Mouse (Mus musculus) limb, embryonic 10.5 days (tissue): ENCODE results near the gene Snx30. TPM values are rescaled to one million over a fixed set of nuclear protein-coding genes. Genes with fewer than 3 reads are reported as not detected.

Source experiments
- DNase-seq: peaks from one replicate; pipeline ENCODE4 v3.0.0-alpha.2; 2017; ENCODE audit warnings: low spot score
- H3K27ac ChIP-seq: fragments of 300-500 bp; sonication (generic); 2 replicates; pipeline ENCODE4 v1.5.1; 2016; ENCODE audit warnings: mild to moderate bottlenecking
- H3K27me3 ChIP-seq: fragments of 300-500 bp; sonication (generic); 2 replicates; pipeline ENCODE4 v1.6.1; 2016; ENCODE audit warnings: low read depth, mild to moderate bottlenecking; ENCODE audit not compliant: poor library complexity, severe bottlenecking
- H3K36me3 ChIP-seq: fragments of 300-500 bp; sonication (generic); 2 replicates; pipeline ENCODE4 v1.6.1; 2016; ENCODE audit warnings: mild to moderate bottlenecking, moderate library complexity
- H3K4me1 ChIP-seq: fragments of 300-500 bp; sonication (generic); 2 replicates; pipeline ENCODE4 v1.6.1; 2016
- H3K4me3 ChIP-seq: fragments of 300-500 bp; sonication (generic); 2 replicates; pipeline ENCODE4 v1.5.1; 2016; ENCODE audit warnings: mild to moderate bottlenecking, moderate library complexity
- H3K9me3 ChIP-seq: fragments of 300-500 bp; sonication (generic); replicated peaks from 2 replicates; pipeline ENCODE4 v1.6.1; 2016; ENCODE audit warnings: mild to moderate bottlenecking
- WGBS: fragments of 180-500 bp; shearing (Covaris S2); methylation state at CpG from one replicate; pipeline ENCODE4 v1.1.7; 2016; 5-methylcytosine and 5-hydroxymethylcytosine counted together
- polyA plus RNA-seq: library from polyadenylated mRNA; unstranded; fragments of >200 nt; fragmentation: Nextera tagmentation; extraction: Ambion mirVana; gene quantifications from 2 replicates; pipeline ENCODE4 v1.2.1, GENCODE M21; 2016

The Snx30 gene
- polyA plus RNA-seq, 1 experiment from 2014 or later: 5.3 TPM

DNA sequence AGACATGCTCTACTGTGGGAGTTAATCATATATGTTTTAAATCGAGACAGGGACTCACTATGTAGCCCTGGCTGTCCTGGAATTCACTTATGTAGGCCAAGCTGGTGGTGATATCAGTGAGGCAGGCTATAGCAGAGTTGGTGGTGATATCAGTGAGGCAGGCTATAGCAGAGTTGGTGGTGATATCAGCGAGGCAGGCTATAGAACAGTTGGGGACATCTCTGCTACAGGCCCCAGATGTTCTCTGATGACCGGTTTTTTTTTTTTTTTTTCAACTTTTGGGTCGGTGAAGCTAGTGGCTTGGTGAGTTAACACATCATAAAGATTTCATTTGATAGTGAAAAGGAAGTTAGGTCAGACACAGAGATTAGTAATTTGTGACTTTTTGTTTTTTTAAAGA is 2.8 kb upstream of the Snx30 start:
- no peaks in the 10 kb centered on the region for H3K9me3 ChIP-seq
- H3K27me3 ChIP-seq: 0 out of 2 replicates have a peak, but pooled peaks cover 4% of the 10 kb centered on the region
- no peaks in the 10 kb centered on the region for H3K36me3 ChIP-seq
- H3K27ac ChIP-seq: no peak overlapping the region
- no peak overlapping the region for H3K4me3 ChIP-seq
- WGBS: 67% methylated on average over 4 of the region's 4 CpGs
- H3K4me1 ChIP-seq: peaks cover 14% of the 10 kb centered on the region
- DNase-seq: no peak

GRCm38 (mm10) chr4:59803358-59803757 is 2.3 kb upstream of the Snx30 start:
- no peak overlapping the region for H3K27ac ChIP-seq
- no peak for DNase-seq
- H3K4me1 ChIP-seq: peaks cover 14% of the 10 kb centered on the region
- 89% methylated on average over 5 of the region's 5 CpGs for WGBS
- no peaks in the 10 kb centered on the region for H3K9me3 ChIP-seq
- H3K27me3 ChIP-seq: 0 out of 2 replicates have a peak, but pooled peaks cover 4% of the 10 kb centered on the region
- no peaks in the 10 kb centered on the region for H3K36me3 ChIP-seq
- no peak overlapping the region for H3K4me3 ChIP-seq

- Histone ChIP-seq H3K9me3 (no peaks in the 10 kb centered on the region), H3K36me3 (no peaks in the 10 kb centered on the region), H3K4me3 (peak overlapping the region; percentile 71), H3K4me1 (peaks cover 14% of the 10 kb centered on the region), H3K27me3 (0 out of 2 replicates have a peak, but pooled peaks cover 4% of the 10 kb centered on the region), H3K27ac (peak overlapping the region; percentile 89; the same call in 1 of the 2 replicates)
- DNase-seq: no peak
- 84% methylated on average over 1 of the region's 1 CpGs for WGBS
Measured at GRCm38 (mm10) chr4:59804754-59805153, 886 bp upstream of the Snx30 start.

DNA sequence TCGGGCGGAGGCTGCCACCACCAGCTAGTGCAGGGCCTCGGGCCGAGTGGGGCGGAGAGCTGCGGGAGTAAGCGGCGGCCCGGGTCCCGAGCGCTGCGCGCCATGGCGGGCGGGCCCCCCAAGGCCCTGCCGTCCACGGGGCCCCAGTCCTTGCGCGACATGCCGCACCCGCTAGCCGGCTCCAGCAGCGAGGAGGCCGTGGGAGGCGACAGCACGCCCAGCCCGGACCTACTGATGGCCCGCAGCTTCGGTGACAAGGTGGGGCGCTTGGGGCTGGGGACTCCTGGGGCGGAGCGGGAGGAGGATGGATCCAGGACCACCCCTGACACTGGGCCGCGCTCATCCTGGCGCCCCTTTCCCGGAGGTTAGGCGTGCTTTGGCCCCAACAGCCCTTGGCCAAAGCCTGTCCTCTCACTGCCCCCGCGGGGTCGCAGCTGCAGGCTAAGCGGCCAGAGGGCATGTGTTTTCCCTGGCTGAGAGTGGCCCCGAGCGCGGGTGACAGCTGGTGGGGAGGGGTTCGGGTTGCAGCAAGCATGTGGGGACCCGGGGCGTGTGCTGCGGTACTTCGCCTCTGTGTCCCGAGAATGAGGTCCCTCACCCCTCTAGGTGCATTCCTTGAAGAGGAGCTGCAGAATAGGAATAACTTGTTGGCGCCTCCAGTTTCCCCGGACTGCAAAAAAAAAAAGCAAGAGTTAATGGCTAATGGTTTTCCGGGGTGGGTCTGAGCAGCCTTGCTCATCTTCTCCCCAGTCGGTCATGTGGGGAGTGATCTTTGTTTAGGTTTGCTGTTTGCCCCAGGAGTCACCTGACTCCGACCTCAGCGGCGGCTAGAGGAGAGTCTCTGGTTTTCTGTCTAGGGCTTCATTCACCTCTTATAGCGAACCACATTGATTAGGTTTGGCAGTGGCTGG is 583 bp downstream of the Snx30 start:
- Histone ChIP-seq H3K4me3 (peak overlapping the region; percentile 71), H3K4me1 (peaks cover 14% of the 10 kb centered on the region), H3K9me3 (no peaks in the 10 kb centered on the region), H3K27me3 (0 out of 2 replicates have a peak, but pooled peaks cover 4% of the 10 kb centered on the region), H3K36me3 (no peaks in the 10 kb centered on the region), H3K27ac (peak overlapping the region; percentile 89)
- DNase-seq: peak; percentile 68
- under 1% methylated on average over 57 of the region's 58 CpGs for WGBS

- Histone ChIP-seq H3K27ac (peak overlapping the region; percentile 89; the same call in 1 of the 2 replicates), H3K4me3 (peak overlapping the region; percentile 71), H3K4me1 (peaks cover 14% of the 10 kb centered on the region), H3K36me3 (no peaks in the 10 kb centered on the region), H3K27me3 (0 out of 2 replicates have a peak, but pooled peaks cover 4% of the 10 kb centered on the region), H3K9me3 (no peaks in the 10 kb centered on the region)
- WGBS: 7% methylated on average over 9 of the region's 9 CpGs
- no peak for DNase-seq
Measured at GRCm38 (mm10) chr4:59806879-59807195, 1.2 kb downstream of the Snx30 start.

- H3K4me3 ChIP-seq: no peak overlapping the region
- WGBS: 63% methylated on average over 2 of the region's 2 CpGs
Measured at GRCm38 (mm10) chr4:59807521-59807920, 1.9 kb downstream of the Snx30 start.

GRCm38 (mm10) chr4:59808396-59808795 is 2.8 kb downstream of the Snx30 start:
- no peaks in the 10 kb centered on the region for H3K9me3 ChIP-seq
- WGBS: 77% methylated on average over 5 of the region's 5 CpGs
- DNase-seq: no peak
- H3K4me3 ChIP-seq: no peak overlapping the region
- no peaks in the 10 kb centered on the region for H3K36me3 ChIP-seq
- peaks cover 14% of the 10 kb centered on the region for H3K4me1 ChIP-seq
- H3K27ac ChIP-seq: no peak overlapping the region
- no peaks in the 10 kb centered on the region for H3K27me3 ChIP-seq

More at GRCm38 (mm10) chr4:59807521-59807920, 1.9 kb downstream of the Snx30 start:
- Histone ChIP-seq H3K27me3 (no peaks in the 10 kb centered on the region), H3K27ac (no peak overlapping the region), H3K9me3 (no peaks in the 10 kb centered on the region), H3K36me3 (no peaks in the 10 kb centered on the region), H3K4me1 (peaks cover 14% of the 10 kb centered on the region)
- DNase-seq: no peak

GRCm38 (mm10) chr4:59814094-59814493 is 8.5 kb downstream of the Snx30 start:
- Histone ChIP-seq H3K4me1 (peaks cover 8% of the 10 kb centered on the region), H3K9me3 (no peaks in the 10 kb centered on the region), H3K27ac (no peak overlapping the region), H3K4me3 (no peak overlapping the region), H3K27me3 (no peaks in the 10 kb centered on the region), H3K36me3 (no peaks in the 10 kb centered on the region)
- 74% methylated on average over 7 of the region's 7 CpGs for WGBS
- no peak for DNase-seq

DNA sequence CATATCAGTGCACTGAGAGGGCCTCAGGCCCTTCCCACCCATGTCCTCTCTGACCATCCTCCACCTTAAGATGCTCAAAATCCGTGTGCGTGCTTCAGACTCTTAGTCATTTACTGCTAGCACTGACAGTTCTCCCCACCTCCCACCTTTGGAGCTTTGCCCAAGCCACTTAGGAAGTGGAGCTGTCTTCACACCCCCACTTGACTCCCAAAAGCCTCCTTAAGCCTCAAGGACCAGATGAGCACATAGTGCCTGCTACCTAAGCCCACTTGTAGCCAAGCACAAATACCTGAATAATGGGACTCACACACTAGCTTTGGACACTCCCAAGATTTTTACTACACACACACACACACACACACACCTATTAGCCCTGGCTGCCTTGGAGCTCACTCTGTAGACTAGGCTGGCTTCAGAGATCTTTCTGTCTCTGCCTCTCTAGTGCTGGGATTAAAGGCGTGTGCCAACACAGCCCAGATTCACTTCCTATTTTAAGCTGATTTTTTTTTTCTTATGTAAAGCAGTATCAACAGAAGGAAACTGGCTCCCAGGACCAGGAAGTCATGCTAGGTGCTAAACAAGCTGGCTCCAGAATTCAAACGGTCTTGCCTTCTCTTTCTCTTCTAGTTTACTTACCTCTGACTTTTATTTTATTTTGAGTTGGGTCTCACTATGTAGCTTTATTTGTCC is 9.6 kb downstream of the Snx30 start:
- peaks cover 13% of the 10 kb centered on the region for H3K4me1 ChIP-seq
- WGBS: 91% methylated on average over 4 of the region's 4 CpGs
- H3K9me3 ChIP-seq: no peaks in the 10 kb centered on the region
- no peak overlapping the region for H3K4me3 ChIP-seq
- H3K27me3 ChIP-seq: no peaks in the 10 kb centered on the region
- DNase-seq: no peak
- H3K36me3 ChIP-seq: no peaks in the 10 kb centered on the region
- H3K27ac ChIP-seq: no peak overlapping the region

DNA sequence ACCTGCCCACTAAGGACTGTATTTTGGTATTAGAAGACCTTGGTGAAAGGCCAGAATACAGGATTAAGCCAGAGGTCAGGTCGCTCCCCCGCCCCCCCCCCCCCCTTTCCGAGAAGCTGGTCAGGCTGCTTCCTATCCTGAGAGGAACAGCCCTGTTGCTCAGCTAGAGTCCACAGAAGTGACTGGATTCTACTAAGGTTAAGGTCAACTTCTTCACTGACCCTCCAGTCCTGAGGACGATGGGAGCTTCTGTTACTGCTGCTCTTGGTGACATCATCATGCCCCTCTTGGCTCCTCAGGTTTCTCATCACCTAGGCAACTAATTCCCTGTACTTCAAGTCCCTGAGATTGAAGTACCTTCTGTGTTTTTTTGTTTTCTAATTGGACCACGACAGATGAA is 10.4 kb downstream of the Snx30 start:
- H3K4me1 ChIP-seq: peaks cover 13% of the 10 kb centered on the region
- no peaks in the 10 kb centered on the region for H3K9me3 ChIP-seq
- no peaks in the 10 kb centered on the region for H3K36me3 ChIP-seq
- 62% methylated on average over 5 of the region's 5 CpGs for WGBS
- no peak overlapping the region for H3K27ac ChIP-seq
- no peak overlapping the region for H3K4me3 ChIP-seq
- no peaks in the 10 kb centered on the region for H3K27me3 ChIP-seq
- no peak for DNase-seq

DNA sequence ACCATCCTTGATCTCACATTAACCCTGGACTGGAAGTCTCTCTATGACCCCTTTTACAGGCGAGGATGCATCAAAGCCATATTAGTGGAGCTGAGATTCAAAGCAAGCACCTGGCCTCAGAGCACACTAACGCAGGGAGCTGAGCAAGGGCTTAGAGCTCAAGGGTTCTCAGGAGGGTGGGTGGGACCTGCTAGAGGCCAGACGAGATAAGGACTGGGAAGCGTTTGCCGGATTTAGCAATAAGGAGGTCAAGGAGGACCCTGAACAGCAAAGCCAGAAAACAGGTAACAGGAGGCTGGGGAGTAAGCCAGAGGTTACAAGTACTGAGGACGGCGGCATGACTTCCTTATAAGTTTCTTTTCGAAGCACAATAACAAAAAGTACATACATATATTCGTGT is 10.8 kb downstream of the Snx30 start:
- Histone ChIP-seq H3K4me3 (no peak overlapping the region), H3K27ac (no peak overlapping the region), H3K27me3 (no peaks in the 10 kb centered on the region), H3K36me3 (no peaks in the 10 kb centered on the region), H3K4me1 (peaks cover 13% of the 10 kb centered on the region), H3K9me3 (no peaks in the 10 kb centered on the region)
- DNase-seq: no peak
- WGBS: 73% methylated on average over 9 of the region's 9 CpGs

- WGBS: 67% methylated on average over 5 of the region's 5 CpGs
- H3K27ac ChIP-seq: no peak overlapping the region
- peaks cover 13% of the 10 kb centered on the region for H3K4me1 ChIP-seq
Measured at GRCm38 (mm10) chr4:59817790-59818189, 12.2 kb downstream of the Snx30 start.

GRCm38 (mm10) chr4:59818498-59818897 is 12.9 kb downstream of the Snx30 start:
- Histone ChIP-seq H3K4me3 (no peak overlapping the region), H3K4me1 (peaks cover 13% of the 10 kb centered on the region), H3K9me3 (no peaks in the 10 kb centered on the region), H3K36me3 (no peaks in the 10 kb centered on the region), H3K27me3 (no peaks in the 10 kb centered on the region), H3K27ac (no peak overlapping the region)
- 90% methylated on average over 10 of the region's 10 CpGs for WGBS
- DNase-seq: no peak

More at GRCm38 (mm10) chr4:59817790-59818189, 12.2 kb downstream of the Snx30 start:
- no peaks in the 10 kb centered on the region for H3K27me3 ChIP-seq
- H3K4me3 ChIP-seq: no peak overlapping the region
- no peak for DNase-seq
- H3K9me3 ChIP-seq: no peaks in the 10 kb centered on the region
- H3K36me3 ChIP-seq: no peaks in the 10 kb centered on the region
